Mouse (Mus musculus) stomach, postnatal 0 days (tissue): ENCODE measurements around the gene Lsm2. TPM values are rescaled to one million over a fixed set of nuclear protein-coding genes. Genes with fewer than 3 reads are reported as not detected.
"Not testable (repeated sequence)": the region's sequence is repeated elsewhere in the genome, so short reads cannot be mapped to it uniquely, and the experiment has no call there.

Source experiments
- ATAC-seq: fragments of 200-750 bp; cut with Nextera tagmentation; 2 replicates; pipeline ENCODE4 v1.8.0; 2017; ENCODE audit not compliant: low FRiP score, low TSS enrichment
- DNase-seq: peaks from one replicate; pipeline ENCODE4 v3.0.0-alpha.2; 2016; ENCODE audit warnings: low spot score
- H3K27ac ChIP-seq: fragments of 300-500 bp; sonication (generic); replicated peaks from 2 replicates; pipeline ENCODE4 v1.5.1; 2014; ENCODE audit warnings: mild to moderate bottlenecking, control low read depth
- H3K27me3 ChIP-seq: fragments of 300-500 bp; sonication (generic); 2 replicates; pipeline ENCODE4 v1.6.1; 2014; ENCODE audit warnings: low read length; ENCODE audit not compliant: control insufficient read depth, insufficient read depth
- H3K36me3 ChIP-seq: fragments of 300-500 bp; sonication (generic); 2 replicates; pipeline ENCODE4 v1.6.1; 2014; ENCODE audit warnings: low read length, mixed read lengths; ENCODE audit not compliant: control insufficient read depth, insufficient read depth
- H3K4me1 ChIP-seq: fragments of 300-500 bp; sonication (generic); replicated peaks from 2 replicates; pipeline ENCODE4 v1.6.1; 2014; ENCODE audit warnings: antibody characterized with exemption; ENCODE audit not compliant: control insufficient read depth, insufficient read depth
- H3K4me2 ChIP-seq: fragments of 300-500 bp; sonication (generic); replicated peaks from 2 replicates; pipeline ENCODE4 v1.6.1; 2014; ENCODE audit warnings: low read depth, mild to moderate bottlenecking, control low read depth, moderate library complexity
- H3K4me3 ChIP-seq: fragments of 300-500 bp; sonication (generic); 2 replicates; pipeline ENCODE4 v1.5.1; 2014; ENCODE audit warnings: low read depth, low read length, control low read depth
- H3K9ac ChIP-seq: fragments of 300-500 bp; sonication (generic); 2 replicates; pipeline ENCODE4 v1.6.1; 2014; ENCODE audit warnings: mild to moderate bottlenecking, low read length, control low read depth, mixed read lengths
- H3K9me3 ChIP-seq: fragments of 300-500 bp; sonication (generic); 2 replicates; pipeline ENCODE4 v1.6.1; 2016; ENCODE audit warnings: low read length; ENCODE audit not compliant: control insufficient read depth
- CTCF ChIP-seq: IDR thresholded peaks from 2 replicates; pipeline ENCODE4 v1.5.1; 2016; ENCODE audit warnings: antibody characterized with exemption, low read depth, mild to moderate bottlenecking, moderate library complexity
- EP300 ChIP-seq: optimal IDR thresholded peaks from 2 replicates; pipeline ENCODE3; 2016; ENCODE audit warnings: antibody characterized with exemption
- WGBS: fragments of 180-500 bp; shearing (Covaris S2); extraction: QIAGEN DNeasy Blood & Tissue Kit; methylation state at CpG from one replicate; pipeline ENCODE4 v1.1.7; 2014; 5-methylcytosine and 5-hydroxymethylcytosine counted together
- polyA plus RNA-seq: library from polyadenylated mRNA; unstranded; fragments of >200 nt; fragmentation: Nextera tagmentation; extraction: Ambion mirVana; gene quantifications from 2 replicates; pipeline ENCODE4 v1.2.1, GENCODE M21; 2015

The Lsm2 gene
- polyA plus RNA-seq, 1 experiment from 2014 or later = 75.1 TPM

GRCm38 (mm10) chr17:34953904-34954303, 27.8 kb upstream of the Lsm2 start:
- no peak for DNase-seq
- Histone ChIP-seq H3K27me3 (no peaks in the 10 kb centered on the region), H3K4me2 (no peak overlapping the region), H3K27ac (no peak overlapping the region), H3K9me3 (no peaks in the 10 kb centered on the region), H3K4me1 (peaks cover 5% of the 10 kb centered on the region; the same call in 1 of the 2 replicates), H3K9ac (no peak overlapping the region), H3K4me3 (no peak overlapping the region), H3K36me3 (0 out of 2 replicates have a peak, but pooled peaks cover 7% of the 10 kb centered on the region)
- no peak for TF ChIP-seq EP300
- no peak for TF ChIP-seq CTCF
- WGBS = 90% methylated on average over 4 of the region's 4 CpGs
- ATAC-seq = no peak

- TF ChIP-seq CTCF = no peak
- TF ChIP-seq EP300 = no peak
- Histone ChIP-seq H3K27ac (no peak overlapping the region), H3K9ac (no peak overlapping the region), H3K27me3 (no peaks in the 10 kb centered on the region), H3K4me3 (no peak overlapping the region), H3K9me3 (no peaks in the 10 kb centered on the region), H3K36me3 (0 out of 2 replicates have a peak, but pooled peaks cover 5% of the 10 kb centered on the region), H3K4me1 (peaks cover 5% of the 10 kb centered on the region; the same call in 1 of the 2 replicates), H3K4me2 (no peak overlapping the region)
- ATAC-seq (no peak), DNase-seq (no peak)
- whole genome bisulfite sequencing = 83% methylated on average over 4 of the region's 4 CpGs
Measured at GRCm38 (mm10) chr17:34954831-34955230, 26.8 kb upstream of the Lsm2 start.

- Histone ChIP-seq H3K4me2 (no peak overlapping the region), H3K27me3 (no peaks in the 10 kb centered on the region), H3K4me1 (0 out of 2 replicates have a peak, but pooled peaks cover 3% of the 10 kb centered on the region), H3K36me3 (no peaks in the 10 kb centered on the region), H3K27ac (no peak overlapping the region), H3K9ac (no peak overlapping the region), H3K4me3 (no peak overlapping the region), H3K9me3 (no peaks in the 10 kb centered on the region)
- DNase-seq (no peak), ATAC-seq (no peak)
- no peak for TF ChIP-seq CTCF
- TF ChIP-seq EP300 = no peak
- 74% methylated on average over 3 of the region's 3 CpGs for WGBS
Measured at GRCm38 (mm10) chr17:34955884-34956283, 25.8 kb upstream of the Lsm2 start.

- no peak overlapping the region for H3K4me2 ChIP-seq
- no peak overlapping the region for H3K9ac ChIP-seq
- DNase-seq (no peak), ATAC-seq (no peak)
- H3K36me3 ChIP-seq = no peaks in the 10 kb centered on the region
- H3K27ac ChIP-seq = no peak overlapping the region
- H3K27me3 ChIP-seq = no peaks in the 10 kb centered on the region
- H3K9me3 ChIP-seq = no peaks in the 10 kb centered on the region
- H3K4me1 ChIP-seq = 0 out of 2 replicates have a peak, but pooled peaks cover under 1% of the 10 kb centered on the region
- TF ChIP-seq EP300 = no peak
- peak; percentile 81 for TF ChIP-seq CTCF
- WGBS = 31% methylated on average over 1 of the region's 1 CpGs
- H3K4me3 ChIP-seq = no peak overlapping the region
Measured at GRCm38 (mm10) chr17:34956340-34956739, 25.3 kb upstream of the Lsm2 start.

- Histone ChIP-seq H3K4me3 (0 out of 2 replicates have a peak overlapping the region, but pooled peaks have one; percentile 10), H3K4me2 (peak overlapping the region; percentile 23; the same call in 1 of the 2 replicates)
- not testable (repeated sequence) for H3K36me3 ChIP-seq, H3K27me3 ChIP-seq, ATAC-seq, H3K27ac ChIP-seq, H3K9me3 ChIP-seq, DNase-seq, H3K9ac ChIP-seq, H3K4me1 ChIP-seq
- 24% methylated on average over 29 of the region's 40 CpGs for WGBS
Measured at GRCm38 (mm10) chr17:34957291-34957690, 24.4 kb upstream of the Lsm2 start.

GRCm38 (mm10) chr17:34957966-34958365, 23.7 kb upstream of the Lsm2 start:
- not testable (repeated sequence) for DNase-seq, H3K9me3 ChIP-seq, H3K9ac ChIP-seq, H3K27ac ChIP-seq, ATAC-seq, H3K4me3 ChIP-seq, H3K4me2 ChIP-seq, H3K27me3 ChIP-seq, H3K36me3 ChIP-seq, H3K4me1 ChIP-seq
- 19% methylated on average over 10 of the region's 40 CpGs for WGBS

GRCm38 (mm10) chr17:34958734-34959129, 22.9 kb upstream of the Lsm2 start:
- Histone ChIP-seq H3K4me3 (peak overlapping the region; percentile 30), H3K4me2 (peak overlapping the region; percentile 40)
- not testable (repeated sequence) for H3K27me3 ChIP-seq, H3K9me3 ChIP-seq, H3K27ac ChIP-seq, H3K4me1 ChIP-seq, DNase-seq, H3K36me3 ChIP-seq, H3K9ac ChIP-seq
- peak; percentile 42 for ATAC-seq
- 0% methylated on average over 19 of the region's 47 CpGs for WGBS

GRCm38 (mm10) chr17:34959130-34959778, 22.4 kb upstream of the Lsm2 start, which contains the start of gene Hspa1b:
Gene Hspa1b (minus strand): TSS chr17:34959238.
- ATAC-seq (peak; percentile 93), DNase-seq (peak; percentile 79)
- under 1% methylated on average over 26 of the region's 32 CpGs for WGBS
- not testable (repeated sequence) for H3K9me3 ChIP-seq, H3K4me1 ChIP-seq, H3K36me3 ChIP-seq, H3K27me3 ChIP-seq
- Histone ChIP-seq H3K27ac (peak within 1 kb of the TSS; percentile 98), H3K9ac (peak within 1 kb of the TSS; percentile 68), H3K4me2 (peak within 1 kb of the TSS; percentile 68), H3K4me3 (peak within 1 kb of the TSS; percentile 51)
